Mouse (Mus musculus) lung, embryonic 16.5 days (tissue): Measurements from ENCODE around the gene Ntsr1. TPM values are rescaled to one million over a fixed set of nuclear protein-coding genes. Genes with fewer than 3 reads are reported as not detected.

Source experiments
- ATAC-seq: fragments of 200-750 bp; cut with Nextera tagmentation; 2 replicates; pipeline ENCODE4 v1.8.0; 2017; ENCODE audit warnings: low read depth, mild to moderate bottlenecking, moderate library complexity
- H3K27ac ChIP-seq: fragments of 300-500 bp; sonication (generic); 2 replicates; pipeline ENCODE4 v1.5.1; 2014; ENCODE audit warnings: mild to moderate bottlenecking, control low read depth, low read length
- H3K27me3 ChIP-seq: fragments of 300-500 bp; sonication (generic); 2 replicates; pipeline ENCODE4 v1.6.1; 2014; ENCODE audit warnings: low read depth, low read length, mixed read lengths; ENCODE audit not compliant: control insufficient read depth, insufficient read depth
- H3K36me3 ChIP-seq: fragments of 300-500 bp; sonication (generic); 2 replicates; pipeline ENCODE4 v1.6.1; 2014; ENCODE audit warnings: low read length; ENCODE audit not compliant: control insufficient read depth, insufficient read depth
- H3K4me1 ChIP-seq: fragments of 300-500 bp; sonication (generic); replicated peaks from 2 replicates; pipeline ENCODE4 v1.6.1; 2014; ENCODE audit warnings: low read length, mixed read lengths; ENCODE audit not compliant: control insufficient read depth, insufficient read depth
- H3K4me2 ChIP-seq: fragments of 300-500 bp; sonication (generic); 2 replicates; pipeline ENCODE4 v1.6.1; 2014; ENCODE audit warnings: low read depth, low read length, control low read depth
- H3K4me3 ChIP-seq: fragments of 300-500 bp; sonication (generic); 2 replicates; pipeline ENCODE4 v1.5.1; 2014; ENCODE audit warnings: mild to moderate bottlenecking, low read length, control low read depth
- H3K9ac ChIP-seq: fragments of 300-500 bp; sonication (generic); 2 replicates; pipeline ENCODE4 v1.6.1; 2014; ENCODE audit warnings: low read length, control low read depth
- H3K9me3 ChIP-seq: fragments of 300-500 bp; sonication (generic); 2 replicates; pipeline ENCODE4 v1.6.1; 2016; ENCODE audit warnings: low read length; ENCODE audit not compliant: control insufficient read depth
- WGBS: fragments of 180-500 bp; shearing (Covaris S2); extraction: QIAGEN DNeasy Blood & Tissue Kit; methylation state at CpG from one replicate; pipeline ENCODE4 v1.1.7; 2014; 5-methylcytosine and 5-hydroxymethylcytosine counted together
- polyA plus RNA-seq: library from polyadenylated mRNA; unstranded; fragments of >200 nt; fragmentation: Nextera tagmentation; extraction: Ambion mirVana; gene quantifications from 2 replicates; pipeline ENCODE4 v1.2.1, GENCODE M21; 2015

Ntsr1 gene
- polyA plus RNA-seq, 1 experiment from 2014 or later: 0.98 TPM

GRCm38 (mm10) chr2:180495906-180496305 is 3.9 kb upstream of the Ntsr1 start:
- Histone ChIP-seq H3K36me3 (no peaks in the 10 kb centered on the region), H3K4me2 (no peak overlapping the region), H3K9ac (no peak overlapping the region), H3K4me3 (no peak overlapping the region), H3K9me3 (no peaks in the 10 kb centered on the region), H3K4me1 (peaks cover 7% of the 10 kb centered on the region), H3K27ac (no peak overlapping the region), H3K27me3 (peaks cover 28% of the 10 kb centered on the region)
- no peak for ATAC-seq
- 61% methylated on average over 8 of the region's 8 CpGs for WGBS

- no peaks in the 10 kb centered on the region for H3K9me3 ChIP-seq
- H3K4me3 ChIP-seq: no peak overlapping the region
- no peaks in the 10 kb centered on the region for H3K36me3 ChIP-seq
- ATAC-seq: no peak
- H3K4me2 ChIP-seq: no peak overlapping the region
- 25% methylated on average over 13 of the region's 13 CpGs for WGBS
- peaks cover 36% of the 10 kb centered on the region for H3K27me3 ChIP-seq
- peaks cover 11% of the 10 kb centered on the region for H3K4me1 ChIP-seq
- no peak overlapping the region for H3K27ac ChIP-seq
- H3K9ac ChIP-seq: no peak overlapping the region
Observed at GRCm38 (mm10) chr2:180500726-180501125, 950 bp downstream of the Ntsr1 start.

- H3K4me3 ChIP-seq: no peak overlapping the region
- H3K9ac ChIP-seq: no peak overlapping the region
- no peak overlapping the region; the same call in 1 of the 2 replicates for H3K27ac ChIP-seq
Observed at GRCm38 (mm10) chr2:180501217-180501967, 1.6 kb downstream of the Ntsr1 start.

GRCm38 (mm10) chr2:180506281-180506680 is 6.5 kb downstream of the Ntsr1 start:
- Histone ChIP-seq H3K4me3 (no peak overlapping the region), H3K4me2 (no peak overlapping the region), H3K36me3 (no peaks in the 10 kb centered on the region), H3K27ac (no peak overlapping the region), H3K27me3 (peaks cover 4% of the 10 kb centered on the region; the same call in 1 of the 2 replicates), H3K4me1 (peaks cover under 1% of the 10 kb centered on the region; the same call in 1 of the 2 replicates), H3K9ac (no peak overlapping the region), H3K9me3 (no peaks in the 10 kb centered on the region)
- no peak for ATAC-seq
- WGBS: 82% methylated on average over 5 of the region's 5 CpGs

More at GRCm38 (mm10) chr2:180501217-180501967, 1.6 kb downstream of the Ntsr1 start:
- H3K27me3 ChIP-seq: peaks cover 36% of the 10 kb centered on the region
- H3K4me1 ChIP-seq: peaks cover 11% of the 10 kb centered on the region
- H3K4me2 ChIP-seq: no peak overlapping the region
- H3K36me3 ChIP-seq: no peaks in the 10 kb centered on the region
- ATAC-seq: peak; percentile 57
- 19% methylated on average over 9 of the region's 9 CpGs for WGBS
- H3K9me3 ChIP-seq: no peaks in the 10 kb centered on the region

GRCm38 (mm10) chr2:180508455-180509115 is 8.8 kb downstream of the Ntsr1 start:
- no peaks in the 10 kb centered on the region for H3K27me3 ChIP-seq
- no peak overlapping the region for H3K4me3 ChIP-seq
- no peak overlapping the region for H3K4me2 ChIP-seq
- 63% methylated on average over 14 of the region's 14 CpGs for WGBS
- H3K4me1 ChIP-seq: peaks cover 13% of the 10 kb centered on the region
- no peaks in the 10 kb centered on the region for H3K36me3 ChIP-seq
- H3K9ac ChIP-seq: no peak overlapping the region
- H3K27ac ChIP-seq: no peak overlapping the region
- H3K9me3 ChIP-seq: no peaks in the 10 kb centered on the region
- no peak for ATAC-seq

- Histone ChIP-seq H3K9me3 (no peaks in the 10 kb centered on the region), H3K27ac (no peak overlapping the region), H3K27me3 (no peaks in the 10 kb centered on the region), H3K36me3 (no peaks in the 10 kb centered on the region), H3K4me3 (no peak overlapping the region), H3K9ac (no peak overlapping the region), H3K4me1 (peaks cover 13% of the 10 kb centered on the region), H3K4me2 (no peak overlapping the region)
- no peak for ATAC-seq
- WGBS: 50% methylated on average over 5 of the region's 5 CpGs
Observed at GRCm38 (mm10) chr2:180510867-180511266, 11.1 kb downstream of the Ntsr1 start.

GRCm38 (mm10) chr2:180511875-180512661 is 12.3 kb downstream of the Ntsr1 start:
- no peak overlapping the region for H3K4me3 ChIP-seq
- H3K9ac ChIP-seq: no peak overlapping the region
- no peaks in the 10 kb centered on the region for H3K27me3 ChIP-seq
- peaks cover 13% of the 10 kb centered on the region for H3K4me1 ChIP-seq
- no peak overlapping the region for H3K27ac ChIP-seq
- H3K36me3 ChIP-seq: no peaks in the 10 kb centered on the region
- WGBS: 29% methylated on average over 13 of the region's 13 CpGs
- no peaks in the 10 kb centered on the region for H3K9me3 ChIP-seq
- H3K4me2 ChIP-seq: no peak overlapping the region
- peak; percentile 12; the same call in 1 of the 2 replicates for ATAC-seq

GRCm38 (mm10) chr2:180513019-180513418 is 13.2 kb downstream of the Ntsr1 start:
- no peak overlapping the region for H3K27ac ChIP-seq
- H3K9me3 ChIP-seq: no peaks in the 10 kb centered on the region
- WGBS: 43% methylated on average over 3 of the region's 3 CpGs
- H3K9ac ChIP-seq: no peak overlapping the region
- H3K4me2 ChIP-seq: no peak overlapping the region
- H3K4me1 ChIP-seq: peaks cover 13% of the 10 kb centered on the region
- H3K27me3 ChIP-seq: no peaks in the 10 kb centered on the region
- peak; percentile 54 for ATAC-seq
- no peaks in the 10 kb centered on the region for H3K36me3 ChIP-seq
- H3K4me3 ChIP-seq: no peak overlapping the region

GRCm38 (mm10) chr2:180513835-180514234 is 14.1 kb downstream of the Ntsr1 start:
- Histone ChIP-seq H3K27me3 (no peaks in the 10 kb centered on the region), H3K4me2 (no peak overlapping the region), H3K4me3 (no peak overlapping the region), H3K36me3 (no peaks in the 10 kb centered on the region), H3K27ac (no peak overlapping the region), H3K4me1 (peaks cover 13% of the 10 kb centered on the region), H3K9ac (no peak overlapping the region), H3K9me3 (no peaks in the 10 kb centered on the region)
- no peak for ATAC-seq
- WGBS: 58% methylated on average over 4 of the region's 4 CpGs
